23 mouse cellular contexts compared by ENCODE assay signal in the genomic region with DNA sequence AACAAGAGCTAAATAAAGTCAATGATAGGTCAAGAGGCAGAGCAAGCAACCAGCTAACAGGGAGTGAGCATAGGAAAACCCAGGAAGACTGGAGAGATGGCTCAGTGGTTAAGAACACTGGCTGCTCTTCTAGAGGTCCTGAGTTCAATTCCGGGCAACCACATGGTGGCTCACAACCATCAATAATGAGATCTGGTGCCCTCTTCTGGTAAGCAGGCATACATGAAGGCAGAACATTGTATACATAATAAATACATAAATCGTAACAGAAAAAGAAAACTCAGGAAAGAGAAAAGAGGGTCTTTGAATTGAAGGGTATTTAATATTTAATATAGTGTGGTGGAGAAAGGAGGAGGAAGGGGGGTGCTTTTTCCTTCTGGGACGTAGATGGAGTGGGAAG. TPM values are rescaled to one million over a fixed set of nuclear protein-coding genes. Genes with fewer than 3 reads are reported as not detected.
DNase-seq lines count a peak whose midpoint lies in the region; ATAC-seq and TF ChIP-seq lines count a peak whose summit lies in the region.
"Had no signal": no experiment of that assay in that cellular context is flagged by ENCODE, and none has a peak within 500 bp of the region (broad histone marks: within the 10 kb centered on the region; RNA-seq: fewer than 3 reads in every experiment).

No protein-coding gene starts in this region.

- no peaks in the 10 kb centered on the region for H3K27me3 ChIP-seq in heart, postnatal 0 days (ENCODE audit: control insufficient read depth, insufficient read depth, low read length)
- H3K27me3 ChIP-seq in liver, postnatal 0 days (ENCODE audit: insufficient read depth, low read length) = peaks cover 10% of the 10 kb centered on the region
- H3K27me3 ChIP-seq in liver, embryonic 12.5 days (replicated peaks) = peaks cover 27% of the 10 kb centered on the region
- peaks cover 11% of the 10 kb centered on the region for H3K27me3 ChIP-seq in E14TG2a.4 (ENCODE audit: insufficient read depth, low read length)
- no peaks in the 10 kb centered on the region for H3K27me3 ChIP-seq in stomach, postnatal 0 days (ENCODE audit: control insufficient read depth, insufficient read depth, low read length)
- H3K27me3 ChIP-seq: embryonic facial prominence, embryonic 12.5 days; lung, embryonic 15.5 days had no signal

- H3K9me3 ChIP-seq in heart, postnatal 0 days (replicated peaks; ENCODE audit: control insufficient read depth, low read length) = no peaks in the 10 kb centered on the region
- no peaks in the 10 kb centered on the region for H3K9me3 ChIP-seq in liver, postnatal 0 days (ENCODE audit: low read length)
- H3K9me3 ChIP-seq in liver, embryonic 12.5 days (replicated peaks) = no peaks in the 10 kb centered on the region
- no peaks in the 10 kb centered on the region for H3K9me3 ChIP-seq in E14TG2a.4 (ENCODE audit: low read length)
- no peaks in the 10 kb centered on the region for H3K9me3 ChIP-seq in stomach, postnatal 0 days (ENCODE audit: control insufficient read depth, low read length)
- H3K9me3 ChIP-seq: embryonic facial prominence, embryonic 12.5 days; lung, embryonic 15.5 days had no signal

- DNase-seq in heart, postnatal 0 days (ENCODE audit: low spot score) = no peak
- no peak for DNase-seq in heart, adult 8-10 months (ENCODE audit: low spot score)
- DNase-seq in liver, postnatal 0 days = no peak
- no peak for DNase-seq in stomach, postnatal 0 days (ENCODE audit: low spot score)
- DNase-seq in urinary bladder, postnatal 25 days (ENCODE audit: low spot score) = no peak
- DNase-seq: adrenal gland, postnatal 25 days; cerebellum, adult 11 months; cerebellum, postnatal 10 days; kidney, adult 11 months; kidney, postnatal 25 days; layer of hippocampus, adult 9-11 months; midbrain, embryonic 14.5 days; thymus, postnatal 25 days had no signal

- H3K4me3 ChIP-seq in heart, postnatal 0 days (ENCODE audit: low read depth, low read length) = no peak overlapping the region
- H3K4me3 ChIP-seq in liver, postnatal 0 days (ENCODE audit: low read depth, low read length) = no peak overlapping the region
- H3K4me3 ChIP-seq in liver, embryonic 12.5 days = no peak overlapping the region
- no peak overlapping the region for H3K4me3 ChIP-seq in E14TG2a.4 (replicated peaks; ENCODE audit: low read length)
- no peak overlapping the region for H3K4me3 ChIP-seq in stomach, postnatal 0 days (ENCODE audit: low read depth, low read length)
- H3K4me3 ChIP-seq: embryonic facial prominence, embryonic 12.5 days; erythroblast, embryonic 14.5 days; lung, embryonic 15.5 days; myocyte had no signal

- 78% methylated on average over 3 of the region's 3 CpGs for WGBS in heart, postnatal 0 days
- 83% methylated on average over 3 of the region's 3 CpGs for WGBS in liver, postnatal 0 days (ENCODE audit: insufficient replicate concordance)
- 64% methylated on average over 3 of the region's 3 CpGs for WGBS in liver, embryonic 12.5 days (ENCODE audit: insufficient replicate concordance)
- 81% methylated on average over 3 of the region's 3 CpGs for WGBS in stomach, postnatal 0 days

- H3K9ac ChIP-seq in heart, postnatal 0 days (replicated peaks; ENCODE audit: low read depth, low read length) = no peak overlapping the region
- H3K9ac ChIP-seq in liver, postnatal 0 days (replicated peaks) = no peak overlapping the region
- no peak overlapping the region for H3K9ac ChIP-seq in liver, embryonic 12.5 days
- H3K9ac ChIP-seq in stomach, postnatal 0 days (ENCODE audit: low read length) = no peak overlapping the region
- H3K9ac ChIP-seq: embryonic facial prominence, embryonic 12.5 days; hindbrain, embryonic 14.5 days; lung, embryonic 15.5 days had no signal

- no peak for ATAC-seq in heart, postnatal 0 days (ENCODE audit: insufficient read depth, low read depth)
- ATAC-seq in liver, postnatal 0 days = no peak
- no peak for ATAC-seq in liver, embryonic 12.5 days
- ATAC-seq in stomach, postnatal 0 days (ENCODE audit: low FRiP score, low TSS enrichment) = no peak
- ATAC-seq: forebrain, embryonic 14.5 days had no signal

- TF ChIP-seq CTCF in heart, postnatal 0 days (IDR thresholded peaks at IDR 0.05; ENCODE audit: low read depth) = peak; percentile 28
- TF ChIP-seq CTCF in liver, postnatal 0 days (IDR thresholded peaks at IDR 0.05; ENCODE audit: low read depth) = peak; percentile 28; the same call in 1 of the 2 replicates
- TF ChIP-seq CTCF in E14TG2a.4 (conservative IDR thresholded peaks at IDR 0.05; ENCODE audit: low read length) = peak; percentile 17
- TF ChIP-seq CTCF in stomach, postnatal 0 days (IDR thresholded peaks at IDR 0.05; ENCODE audit: low read depth) = peak; percentile 56

- H3K27ac ChIP-seq in heart, postnatal 0 days (ENCODE audit: low read depth) = no peak overlapping the region
- H3K27ac ChIP-seq in liver, postnatal 0 days (ENCODE audit: low read depth) = no peak overlapping the region
- H3K27ac ChIP-seq in liver, embryonic 12.5 days = no peak overlapping the region
- H3K27ac ChIP-seq in stomach, postnatal 0 days (replicated peaks) = no peak overlapping the region
- H3K27ac ChIP-seq: embryonic facial prominence, embryonic 12.5 days; hindbrain, embryonic 14.5 days; lung, embryonic 15.5 days had no signal

- no peaks in the 10 kb centered on the region for H3K4me1 ChIP-seq in heart, postnatal 0 days (ENCODE audit: control insufficient read depth, insufficient read depth)
- H3K4me1 ChIP-seq in liver, postnatal 0 days (ENCODE audit: insufficient read depth) = no peaks in the 10 kb centered on the region; the same call in 1 of the 2 replicates
- H3K4me1 ChIP-seq in liver, embryonic 12.5 days = no peaks in the 10 kb centered on the region
- H3K4me1 ChIP-seq in E14TG2a.4 (replicated peaks; ENCODE audit: low read depth, low read length) = peaks cover 16% of the 10 kb centered on the region
- no peaks in the 10 kb centered on the region for H3K4me1 ChIP-seq in stomach, postnatal 0 days (replicated peaks; ENCODE audit: control insufficient read depth, insufficient read depth)
- H3K4me1 ChIP-seq: embryonic facial prominence, embryonic 12.5 days had no signal

- H3K4me2 ChIP-seq in heart, postnatal 0 days (ENCODE audit: low read depth, low read length) = no peak overlapping the region
- H3K4me2 ChIP-seq in liver, postnatal 0 days (ENCODE audit: low read depth, low read length) = no peak overlapping the region
- no peak overlapping the region for H3K4me2 ChIP-seq in liver, embryonic 12.5 days
- H3K4me2 ChIP-seq in stomach, postnatal 0 days (replicated peaks; ENCODE audit: low read depth) = no peak overlapping the region
- H3K4me2 ChIP-seq: embryonic facial prominence, embryonic 12.5 days; heart, embryonic 11.5 days; hindbrain, embryonic 14.5 days; liver, embryonic 11.5 days; lung, embryonic 15.5 days had no signal

- no peaks in the 10 kb centered on the region for H3K36me3 ChIP-seq in heart, postnatal 0 days (replicated peaks; ENCODE audit: control insufficient read depth, insufficient read depth, low read length)
- H3K36me3 ChIP-seq in liver, postnatal 0 days (replicated peaks; ENCODE audit: insufficient read depth, low read length) = no peaks in the 10 kb centered on the region
- H3K36me3 ChIP-seq in liver, embryonic 12.5 days = no peaks in the 10 kb centered on the region
- no peaks in the 10 kb centered on the region for H3K36me3 ChIP-seq in E14TG2a.4 (ENCODE audit: insufficient read depth, low read length)
- no peaks in the 10 kb centered on the region for H3K36me3 ChIP-seq in stomach, postnatal 0 days (ENCODE audit: control insufficient read depth, insufficient read depth, low read length)
- H3K36me3 ChIP-seq: embryonic facial prominence, embryonic 12.5 days; lung, embryonic 15.5 days had no signal

- no peak for TF ChIP-seq EP300 in heart, postnatal 0 days (IDR thresholded peaks at IDR 0.05; ENCODE audit: low read depth)
- TF ChIP-seq EP300 in liver, postnatal 0 days (IDR thresholded peaks at IDR 0.05; ENCODE audit: low read depth) = no peak
- TF ChIP-seq EP300 in stomach, postnatal 0 days (optimal IDR thresholded peaks at IDR 0.05) = no peak

RNA-seq across cellular contexts. Expression of gene Smurf1, which starts 5.6 kb away (rescaled TPM):
- total RNA-seq in heart, postnatal 0 days (2014; rRNA removed; ENCODE audit: low replicate concordance) = 21.3 and 29.9 TPM in 2 replicates
- polyA plus RNA-seq in heart, postnatal 0 days (2015; fragmentation: Nextera tagmentation; extraction: Ambion mirVana) = 7.0 and 9.1 TPM in 2 replicates
- 10 to 100 TPM; 29.5 to 34.9 (median 30.3) TPM for total RNA-seq in heart, adult 8-10 months (2022)
- polyA plus RNA-seq in liver, postnatal 0 days (2015; fragmentation: Nextera tagmentation; extraction: Ambion mirVana) = 2.1 and 2.2 TPM in 2 replicates
- polyA plus RNA-seq in liver, embryonic 12.5 days (2016; fragmentation: Nextera tagmentation; extraction: Ambion mirVana) = 4.2 and 4.7 TPM in 2 replicates
- 11.2 and 11.6 TPM in 2 replicates for polyA plus RNA-seq in stomach, postnatal 0 days (2015; fragmentation: Nextera tagmentation; extraction: Ambion mirVana)
